Mouse (Mus musculus) gastrocnemius, postnatal 10 days (tissue): ENCODE data around the gene Cbarp. TPM values are rescaled to one million over a fixed set of nuclear protein-coding genes. Genes with fewer than 3 reads are reported as not detected.
A peak's percentile ranks its signal among the peaks of the same experiment; 100 is the strongest.

Experiments used
- DNase-seq: peaks from one replicate; pipeline ENCODE4 v3.0.0; 2021; ENCODE audit warnings: mixed read lengths
- long read RNA-seq, 2 experiments: library from polyadenylated mRNA; stranded (forward); transcript quantifications; one replicate each; pipeline ENCODE4 v2.0.0; 2021
- total RNA-seq, 2 experiments: library from RNA; stranded (reverse); gene quantifications; 2 replicates each; pipeline ENCODE4 v1.2.3; 2021

Cbarp gene
- total RNA-seq = 1 to 10 TPM; 2.3 to 3.2 TPM
- long read RNA-seq, experiment 1, partial matches to known transcripts = 0 of 3 reads
- long read RNA-seq, experiment 1, other reads (novel, unspliced or antisense) = 1 of 3 reads
- long read RNA-seq, experiment 2, partial matches to known transcripts = 1 of 1 reads
- long read RNA-seq, experiment 2, other reads (novel, unspliced or antisense) = 0 of 1 reads

DNA sequence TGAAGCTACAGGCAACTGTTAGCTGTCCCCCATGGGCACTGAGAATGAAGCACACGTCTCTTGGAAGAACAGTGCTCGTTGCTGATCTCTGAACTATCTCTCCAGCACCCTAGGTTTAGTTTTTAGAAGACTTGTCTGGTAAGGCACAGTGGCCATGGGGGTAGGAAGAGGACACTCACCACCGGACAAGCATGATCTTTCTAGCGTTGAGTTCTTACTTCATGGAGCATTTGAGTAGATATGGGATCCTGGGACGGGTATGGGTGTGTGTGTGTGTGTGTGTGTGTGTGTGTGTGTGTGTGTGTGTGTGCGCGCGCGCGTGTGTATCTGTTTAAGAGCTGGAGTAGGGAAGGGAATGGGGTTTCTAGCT, at the start of gene Cbarp:
TSS of gene Cbarp (minus strand) at position 170 of the 370 bp plus-strand sequence.
- no peak for DNase-seq

DNA sequence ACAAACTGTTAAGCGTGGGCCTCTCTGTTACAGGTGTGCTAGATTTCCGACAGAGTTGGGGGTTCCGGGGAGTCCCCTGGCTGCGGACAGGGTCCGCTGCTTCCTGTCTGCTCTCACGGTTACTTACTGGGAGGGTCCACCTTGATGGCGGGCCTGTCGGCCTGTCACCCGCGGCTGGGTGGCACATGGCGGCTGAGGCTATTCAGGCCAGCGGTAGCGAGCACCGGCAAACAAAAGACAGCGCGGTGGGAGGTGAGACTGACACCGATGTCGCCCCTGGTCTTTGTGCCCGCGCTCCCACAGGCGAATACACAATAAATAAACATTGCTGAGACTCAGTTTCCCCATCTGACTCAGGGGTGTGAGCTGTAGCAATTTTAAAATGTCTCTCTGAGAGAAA, 49.4 kb upstream of the Cbarp start:
- no peak for DNase-seq

DNA sequence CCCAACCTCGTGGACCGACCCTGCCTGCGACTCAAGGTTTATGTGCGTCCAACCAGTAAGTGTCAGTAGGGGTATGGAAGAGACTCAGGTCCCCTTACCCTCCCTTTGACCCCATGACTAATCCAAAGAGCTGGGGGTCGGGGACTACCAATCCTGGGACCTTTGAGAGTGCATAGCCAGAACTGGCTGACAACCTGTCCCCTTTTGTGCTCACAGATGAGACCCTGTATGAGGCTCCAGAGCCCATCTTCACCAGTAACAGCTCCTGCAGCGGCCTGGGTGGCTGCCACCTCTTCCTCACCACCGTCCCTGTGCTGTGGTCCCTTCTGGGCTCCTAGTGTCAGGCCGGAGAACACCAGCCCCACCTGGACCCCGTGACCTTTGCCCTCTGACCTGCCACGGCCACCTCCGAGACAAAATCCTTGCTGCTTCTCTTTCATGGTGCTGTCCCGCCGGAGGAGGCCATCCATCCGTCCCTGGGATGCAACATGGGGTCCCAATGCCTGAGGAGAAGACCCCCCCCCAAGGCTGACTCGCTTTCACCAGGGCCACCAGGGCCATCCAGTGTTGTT, 47.9 kb upstream of the Cbarp start:
- DNase-seq = no peak

DNA sequence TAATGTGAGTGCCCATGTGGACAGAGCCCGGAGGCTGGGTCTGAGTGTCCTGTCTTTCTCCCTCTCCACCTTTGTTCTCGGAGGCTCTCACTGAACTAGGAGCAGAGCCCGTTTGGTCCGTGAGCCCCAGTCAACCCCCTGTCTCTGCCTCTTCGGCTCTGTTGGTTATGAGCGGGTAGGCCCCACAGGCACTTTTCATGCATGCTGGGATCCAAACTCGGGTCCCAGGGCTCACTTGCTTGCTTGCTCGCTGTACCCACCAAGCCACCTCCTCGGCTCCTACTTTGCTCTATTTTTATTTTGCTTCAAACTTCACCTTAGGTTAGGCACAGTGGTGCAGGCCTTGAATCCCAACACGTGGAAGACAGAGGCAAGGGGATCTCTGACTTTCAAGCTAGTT, 47.1 kb upstream of the Cbarp start:
- no peak for DNase-seq

DNA sequence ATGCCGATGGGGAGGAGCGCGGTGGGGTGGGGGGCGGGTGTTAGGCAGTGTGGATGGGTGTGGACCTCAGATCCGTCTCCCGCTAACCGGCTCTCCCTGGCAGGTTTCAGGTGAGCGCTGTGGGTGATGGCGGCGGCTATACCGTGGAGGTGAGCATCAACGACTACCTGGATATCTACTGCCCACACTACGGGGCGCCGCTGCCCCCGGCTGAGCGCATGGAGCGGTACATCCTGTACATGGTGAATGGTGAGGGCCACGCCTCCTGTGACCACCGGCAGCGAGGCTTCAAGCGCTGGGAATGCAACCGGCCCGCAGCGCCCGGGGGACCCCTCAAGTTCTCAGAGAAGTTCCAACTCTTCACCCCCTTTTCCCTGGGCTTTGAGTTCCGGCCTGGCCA, 46.0 kb upstream of the Cbarp start:
- DNase-seq = no peak

DNA sequence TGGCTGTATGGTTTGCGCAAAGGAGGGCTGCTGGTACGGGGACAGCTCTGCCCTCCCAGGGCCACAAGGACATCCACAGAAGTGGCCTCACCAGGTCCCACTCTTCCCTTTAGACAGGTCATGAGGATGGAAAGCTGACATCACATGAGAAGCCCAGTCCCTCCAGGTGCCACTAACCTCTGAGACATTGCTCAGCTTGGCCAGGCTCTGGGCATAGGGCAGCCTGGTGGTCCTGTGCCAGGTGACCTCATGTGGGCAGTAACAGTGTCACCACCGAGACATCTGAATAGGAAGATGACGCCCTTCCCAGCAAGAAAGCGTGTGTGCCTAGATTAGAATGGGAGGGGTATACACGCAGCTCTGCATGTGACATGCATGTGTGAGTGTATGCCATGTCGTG, 41.9 kb upstream of the Cbarp start:
- DNase-seq = no peak

DNA sequence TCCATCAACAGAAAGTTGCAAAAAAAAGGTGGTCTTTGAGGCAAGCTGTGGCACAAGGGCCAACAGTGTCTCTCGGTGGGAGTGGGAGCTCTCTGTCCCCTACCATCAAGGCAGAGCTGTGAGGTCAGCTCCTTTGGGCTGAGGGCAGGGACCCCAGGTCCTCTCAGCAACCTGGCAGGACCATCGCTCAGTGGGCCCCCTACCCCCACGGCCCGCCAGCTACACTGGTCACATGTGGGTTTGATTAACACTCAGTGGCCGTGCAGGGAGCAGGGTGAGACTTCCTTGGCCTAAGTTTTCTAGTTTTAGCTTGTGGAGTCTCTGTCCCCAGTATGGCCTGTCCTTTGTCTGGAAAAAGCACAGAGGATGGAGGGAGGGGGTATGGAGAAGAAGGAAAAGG, 40.2 kb upstream of the Cbarp start:
- no peak for DNase-seq

DNA sequence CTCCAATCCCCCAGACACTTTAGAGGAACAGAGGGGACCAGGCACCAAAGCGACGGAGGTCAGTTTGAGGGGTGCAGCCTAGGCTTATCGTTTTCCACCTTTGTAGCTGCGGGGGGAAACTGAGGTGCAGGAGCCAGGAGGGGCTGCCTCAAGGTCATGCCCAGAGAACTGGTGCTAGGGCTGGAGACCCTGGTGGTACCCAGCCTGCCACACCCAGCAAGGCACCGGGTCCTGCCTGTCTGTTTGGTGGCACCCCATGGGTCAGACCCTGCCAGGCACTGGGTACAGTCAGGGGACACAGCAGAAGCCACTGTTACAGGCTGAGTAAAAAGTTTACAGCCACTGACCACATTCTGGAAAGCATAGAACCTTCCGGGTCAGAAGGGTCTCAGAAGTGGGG, 39.7 kb upstream of the Cbarp start:
- no peak for DNase-seq

DNA sequence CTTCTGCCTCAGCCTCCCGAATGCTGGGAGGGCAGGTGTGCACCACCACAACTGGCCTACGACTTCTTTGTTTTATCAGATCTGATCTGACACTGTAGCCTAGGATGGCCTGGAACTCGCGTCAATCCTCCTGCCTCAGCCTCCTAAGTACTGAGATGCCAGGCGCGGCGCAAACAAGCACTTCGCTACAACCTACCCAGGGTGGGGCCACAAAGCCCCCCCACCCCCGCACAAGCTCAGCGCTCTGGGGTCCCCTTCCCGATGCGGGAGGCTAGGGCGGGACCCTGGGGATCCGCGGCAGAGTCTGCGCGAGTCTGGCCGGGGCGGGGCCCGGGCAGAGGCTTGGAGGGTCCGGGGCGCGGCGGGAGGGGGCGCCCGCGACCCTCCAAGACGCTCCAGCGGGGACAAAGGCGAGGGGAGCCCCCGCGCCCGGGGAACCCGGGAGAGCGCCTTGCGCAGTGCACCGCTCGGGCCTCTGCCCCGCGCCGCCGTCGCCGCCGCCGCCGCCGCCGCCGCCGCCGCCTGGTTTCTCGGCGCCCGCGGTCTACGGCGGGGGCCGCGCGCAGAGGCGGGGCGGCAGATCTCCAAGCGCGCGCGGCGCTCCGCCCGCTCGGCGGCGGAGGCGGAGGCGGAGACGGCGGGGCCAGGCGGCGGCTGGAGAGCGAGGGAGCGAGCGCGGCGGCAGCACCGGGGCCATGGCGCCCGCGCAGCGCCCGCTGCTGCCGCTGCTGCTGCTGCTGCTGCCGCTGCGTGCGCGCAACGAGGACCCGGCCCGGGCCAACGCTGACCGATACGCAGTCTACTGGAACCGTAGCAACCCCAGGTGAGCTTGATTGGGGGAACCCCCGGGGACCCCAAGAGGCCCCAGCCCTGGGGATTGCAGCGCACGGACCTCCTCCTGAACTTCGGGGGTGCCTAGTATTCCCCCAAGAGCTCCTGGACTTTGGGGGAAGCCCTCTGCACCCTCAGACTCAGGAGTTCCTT, 38.7 kb upstream of the Cbarp start, which contains the start of gene Efna2:
TSS of gene Efna2 (plus strand) at position 415 of the 984 bp plus-strand sequence.
- DNase-seq = no peak

DNA sequence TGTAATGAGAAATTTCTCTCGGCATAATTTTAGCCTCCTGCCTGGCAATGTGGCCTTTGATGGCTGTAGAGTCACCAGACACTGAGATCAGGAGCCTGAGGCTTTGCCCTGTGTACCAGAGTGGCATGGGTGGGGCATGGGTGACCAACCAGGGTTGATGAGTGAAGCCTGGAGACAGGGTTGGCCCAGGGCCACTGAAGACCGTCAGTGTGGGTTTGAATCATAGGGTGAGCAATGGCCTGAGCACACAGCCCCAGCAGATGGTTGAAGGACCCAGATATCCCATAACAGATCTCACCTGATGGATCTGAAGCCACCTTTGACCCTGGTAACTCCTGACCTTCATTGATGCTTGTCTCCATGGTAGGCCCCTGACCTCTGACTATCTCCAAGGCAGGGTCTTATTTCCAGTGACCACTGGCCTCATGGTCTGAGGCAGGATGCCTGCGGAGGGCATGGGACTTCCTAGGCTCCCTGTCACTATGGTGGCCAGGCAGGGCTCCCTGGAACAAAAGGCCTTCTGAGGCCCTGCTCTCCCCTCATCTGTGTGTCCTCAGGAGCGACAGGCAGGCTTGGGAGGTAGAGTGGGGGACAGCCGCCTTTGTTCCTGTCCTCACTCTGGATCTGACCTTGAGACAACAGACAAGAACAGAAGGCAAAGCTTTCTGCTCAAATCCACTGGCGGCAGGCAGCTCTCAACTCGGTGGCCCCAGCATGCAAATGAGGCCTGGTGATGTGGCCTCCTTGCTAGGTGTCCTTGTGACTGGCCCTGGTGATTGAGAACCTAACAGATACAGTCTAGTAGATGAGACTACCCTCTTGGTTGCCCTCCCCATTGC, 37.0 kb upstream of the Cbarp start:
- DNase-seq = no peak

DNA sequence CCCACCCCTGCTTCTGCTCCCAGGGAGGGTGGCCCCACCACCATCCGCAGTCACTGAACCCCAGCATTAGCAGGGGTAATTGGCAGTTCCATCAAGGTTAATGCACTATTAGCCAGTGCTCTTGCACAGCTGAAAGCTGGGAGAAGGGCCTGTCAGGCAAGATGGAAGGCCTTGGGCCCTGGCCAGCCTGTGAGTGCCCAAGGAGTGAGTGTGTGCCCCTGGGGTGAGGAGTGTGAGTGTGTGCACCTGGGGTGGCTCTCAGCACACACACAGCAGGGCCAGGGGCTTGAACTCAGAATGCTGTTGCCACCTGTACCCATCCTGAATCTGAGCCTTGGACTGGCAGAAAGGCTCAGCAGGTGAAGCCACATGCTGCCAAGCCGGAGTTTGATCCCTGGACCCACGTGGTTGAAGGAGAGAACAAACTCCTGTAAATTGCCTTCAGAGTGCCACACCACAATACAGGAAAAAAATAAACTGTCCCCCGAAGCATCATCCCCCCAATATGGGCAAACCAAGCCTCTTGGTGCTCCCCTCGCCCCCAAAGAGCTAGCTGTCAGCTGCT, 35.7 kb upstream of the Cbarp start:
- DNase-seq = no peak

DNA sequence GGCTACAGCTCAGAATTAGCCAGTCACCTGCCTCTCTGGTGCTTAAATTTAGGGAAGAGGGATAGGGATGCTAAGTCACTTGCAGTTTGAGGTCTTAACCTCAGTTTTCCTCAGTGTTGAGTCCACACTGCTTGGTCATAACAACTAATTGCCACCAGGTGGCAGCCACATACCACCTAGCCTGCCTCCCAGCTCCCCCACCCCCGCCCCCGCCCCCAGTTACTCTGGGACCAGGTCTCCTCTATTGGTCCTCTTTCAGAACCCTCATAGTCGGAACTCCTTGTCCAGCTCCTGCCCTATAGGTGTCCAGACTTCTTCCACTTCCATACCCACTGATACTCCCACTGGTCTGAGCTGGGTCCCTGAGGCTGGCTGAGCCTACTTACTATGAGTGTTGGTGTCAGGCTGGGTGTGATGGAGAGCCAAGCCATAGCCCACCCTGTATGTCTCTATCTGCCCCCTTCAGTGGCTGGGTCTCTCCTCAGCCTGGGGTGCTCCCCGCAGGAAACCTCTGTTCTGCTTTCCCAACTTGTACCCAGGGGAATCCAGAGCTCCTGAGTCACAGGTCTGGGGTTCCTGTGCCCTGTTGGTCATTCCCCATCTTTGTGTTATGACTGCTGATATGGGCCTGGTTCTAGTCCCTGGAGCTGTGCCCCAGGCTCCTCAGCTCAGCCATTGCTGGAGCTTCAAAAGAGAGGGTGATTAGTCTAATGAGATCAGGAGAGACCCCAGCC, 35.1 kb upstream of the Cbarp start:
- no peak for DNase-seq

DNA sequence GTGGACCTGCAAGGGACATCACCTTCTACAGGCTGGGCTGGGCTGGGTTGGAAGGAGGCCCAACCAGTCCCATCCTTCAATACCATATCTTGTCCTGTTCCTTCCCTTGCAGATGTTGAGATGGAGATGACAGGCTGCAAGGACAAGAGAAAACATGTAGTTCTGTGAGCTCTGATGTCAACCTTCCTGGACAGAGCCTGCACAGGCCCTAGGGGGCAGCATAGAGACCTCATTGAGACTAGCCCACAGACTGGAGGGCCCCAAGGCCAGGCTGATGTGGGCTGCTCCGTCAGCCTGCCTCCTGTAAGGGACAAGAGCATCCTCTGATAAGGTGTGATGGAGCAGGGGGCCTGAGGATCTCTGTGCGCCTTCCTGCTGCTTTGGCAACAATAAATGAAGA, 34.1 kb upstream of the Cbarp start:
- DNase-seq = no peak

DNA sequence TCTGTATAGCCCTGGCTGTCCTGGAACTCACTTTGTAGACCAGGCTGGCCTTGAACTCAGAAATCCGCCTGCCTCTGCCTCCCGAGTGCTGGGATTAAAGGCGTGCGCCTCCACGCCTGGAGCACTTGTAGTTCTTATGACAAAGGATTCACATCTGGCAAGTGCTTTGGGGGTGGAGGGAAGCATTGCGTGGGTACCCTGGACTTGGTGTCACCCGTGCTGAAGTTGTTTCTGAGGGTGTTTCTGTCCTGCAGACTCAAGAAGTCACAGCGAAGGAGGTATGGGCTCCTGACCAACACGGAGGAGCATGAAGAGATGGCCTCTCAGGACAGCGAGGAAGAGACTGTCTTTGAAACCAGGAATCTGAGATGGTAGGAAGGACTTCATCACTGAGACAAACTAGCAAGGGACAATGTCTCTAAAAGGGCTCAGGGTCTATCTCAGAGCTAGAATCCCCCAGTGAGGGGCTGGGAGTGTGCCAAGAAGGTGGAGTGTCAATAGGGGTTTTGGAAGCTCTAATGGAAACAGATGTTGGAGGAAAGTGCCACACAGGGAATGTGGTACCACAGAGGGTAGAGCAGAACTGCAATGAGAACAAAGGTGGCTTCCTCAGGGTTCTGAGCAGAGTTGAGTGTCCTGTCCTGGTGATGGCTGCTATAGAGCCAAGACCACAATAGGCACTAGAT, 33.5 kb upstream of the Cbarp start:
- no peak for DNase-seq

DNA sequence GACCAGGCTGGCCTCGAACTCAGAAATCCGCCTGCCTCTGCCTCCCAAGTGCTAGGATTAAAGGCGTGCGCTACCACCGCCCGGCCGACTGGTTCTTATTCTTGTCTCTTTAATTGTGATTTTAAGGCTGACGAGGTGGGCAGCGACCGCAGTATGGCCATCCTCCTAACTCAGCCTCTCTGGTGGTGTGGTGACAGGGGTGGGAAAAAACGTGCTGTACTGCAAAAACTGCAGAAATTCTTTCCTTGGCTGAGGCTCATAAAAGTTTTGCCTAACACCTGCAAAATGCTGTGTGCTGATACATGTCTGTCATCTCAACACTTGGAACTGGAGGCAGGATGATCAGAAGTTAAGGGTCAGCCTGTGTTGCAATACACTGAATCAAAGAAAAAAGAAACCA, 32.7 kb upstream of the Cbarp start:
- no peak for DNase-seq

DNA sequence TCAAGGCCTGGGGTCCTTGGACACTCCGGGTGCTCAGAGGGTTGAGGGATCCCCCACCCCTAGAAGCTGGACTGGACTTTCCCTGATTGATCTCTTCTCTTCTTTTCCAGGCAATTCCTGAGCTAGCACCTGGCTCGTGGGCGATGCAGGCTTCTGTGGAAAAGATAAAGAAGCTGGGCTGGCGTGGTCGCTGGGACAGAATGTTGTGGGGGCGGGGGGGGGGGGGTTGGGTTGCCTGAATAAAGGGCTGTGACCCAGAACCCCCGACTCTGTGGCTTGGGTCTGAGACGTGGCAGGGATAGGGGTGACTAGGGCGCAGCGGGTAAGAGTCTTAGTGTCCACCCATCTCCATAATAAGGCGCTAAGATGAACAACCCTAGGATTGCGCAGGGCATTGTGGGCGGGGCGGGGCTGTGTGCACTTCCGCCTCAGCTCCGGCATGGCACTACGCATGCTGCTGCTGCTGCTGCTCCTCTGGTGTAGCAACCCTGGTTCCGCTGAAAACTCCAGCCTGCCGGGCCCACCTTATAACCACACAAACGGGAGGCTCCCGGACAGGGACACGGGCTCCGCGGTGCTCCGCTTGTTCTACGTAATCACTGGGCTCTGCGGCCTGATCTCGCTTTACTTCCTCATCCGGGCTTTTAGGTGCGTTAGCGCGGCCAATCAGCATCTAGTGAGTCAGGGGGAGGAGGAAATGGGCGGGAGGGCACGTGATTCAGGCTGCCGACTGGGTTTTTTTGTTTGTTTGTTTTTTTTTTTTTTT, 32.1 kb upstream of the Cbarp start, which contains the start of gene 1600002K03Rik:
TSS of gene 1600002K03Rik (plus strand) at position 418 of the 766 bp plus-strand sequence.
- DNase-seq = peak; percentile 82

DNA sequence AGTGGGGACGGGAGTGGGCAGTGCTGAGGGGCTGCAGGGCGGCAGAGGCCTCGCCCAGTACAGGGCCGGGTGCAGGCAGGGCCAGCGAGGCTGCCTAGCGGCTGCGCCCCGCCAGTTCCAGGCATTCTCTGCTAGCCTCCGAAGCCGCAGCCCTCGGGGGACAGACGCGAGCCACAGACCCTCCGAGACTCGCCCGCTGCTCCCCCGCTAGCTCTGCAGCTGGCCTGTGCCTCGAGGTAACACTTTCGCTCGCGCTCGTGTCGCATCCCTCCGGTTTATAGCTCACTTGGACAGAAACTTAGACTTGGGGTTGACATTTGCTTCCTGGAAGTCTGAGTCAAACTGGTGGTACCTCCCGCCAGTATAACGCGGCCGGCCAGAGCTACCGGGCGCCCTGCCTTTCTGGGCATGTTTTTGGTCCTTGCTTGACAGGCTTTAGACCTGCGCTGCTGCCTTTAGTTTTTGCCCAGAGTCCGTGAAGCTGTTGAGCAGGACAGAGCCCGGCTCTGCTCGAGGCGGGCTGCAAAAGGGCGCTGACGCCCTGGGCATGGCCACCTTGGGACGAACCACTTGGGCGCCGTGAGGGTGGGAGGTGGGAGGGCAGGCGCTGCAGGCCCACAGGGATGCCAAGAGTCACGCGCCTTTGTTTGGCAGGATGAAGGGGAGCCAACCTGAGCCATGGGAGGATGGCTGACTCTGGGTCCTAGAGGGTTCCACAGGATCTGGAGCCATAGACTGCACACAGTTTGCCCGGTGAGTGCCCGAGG, 31.3 kb upstream of the Cbarp start:
- no peak for DNase-seq

DNA sequence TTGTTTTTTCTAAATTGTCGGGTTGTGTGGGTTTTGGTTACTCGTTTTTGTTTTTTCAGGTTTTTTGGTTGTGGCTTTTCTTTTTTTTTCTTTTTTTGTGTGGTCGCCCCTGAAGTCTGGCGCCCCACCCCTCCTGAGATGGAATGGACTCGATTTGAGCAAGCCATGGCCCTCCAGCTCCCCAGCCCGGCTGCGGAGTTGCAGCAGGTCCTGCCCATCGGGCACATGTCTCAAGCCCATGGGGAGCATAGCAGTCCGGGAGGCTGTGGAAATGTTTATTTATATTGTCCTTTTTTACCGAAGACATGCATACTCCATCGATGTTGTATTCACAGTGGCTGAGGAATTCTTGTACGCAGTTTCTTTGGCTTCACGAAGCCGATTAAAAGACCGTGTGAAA, 30.6 kb upstream of the Cbarp start:
- no peak for DNase-seq

DNA sequence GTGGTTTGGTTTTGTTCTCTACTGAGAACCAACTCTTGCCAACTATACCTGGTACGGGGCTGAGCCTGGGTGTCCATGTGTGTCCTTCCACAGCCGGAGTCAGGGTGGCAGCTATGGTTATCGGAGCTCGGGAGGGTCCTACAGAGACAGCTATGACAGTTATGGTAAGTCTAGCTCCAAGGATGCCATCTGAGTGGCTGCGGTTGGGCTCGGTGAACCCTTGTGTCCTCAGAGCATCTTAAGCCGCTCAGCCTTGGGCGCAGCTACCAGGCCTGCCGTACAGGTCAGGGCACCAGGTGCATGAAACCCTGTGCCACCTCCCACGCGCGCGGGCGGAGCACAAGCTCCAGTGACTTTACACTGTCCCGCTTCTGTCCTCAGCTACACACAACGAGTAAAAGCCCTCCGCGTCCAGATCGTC, 30.0 kb upstream of the Cbarp start:
- DNase-seq = no peak
